Mouse (Mus musculus): ENCODE data around the gene Ccdc33. TPM values are rescaled to one million over a fixed set of nuclear protein-coding genes. Genes with fewer than 3 reads are reported as not detected.

The Ccdc33 gene
- polyA plus RNA-seq, 2 experiments from 2014 or later = not detected

- no peak for ATAC-seq
Measured at GRCm38 (mm10) chr9:58087277-58087998, 31.2 kb downstream of the Ccdc33 start.

- ATAC-seq = no peak
Measured at GRCm38 (mm10) chr9:58086861-58087260, 31.8 kb downstream of the Ccdc33 start.

GRCm38 (mm10) chr9:58086203-58086602, 32.4 kb downstream of the Ccdc33 start:
- ATAC-seq = no peak

- no peak for ATAC-seq
Measured at GRCm38 (mm10) chr9:58085074-58085473, 33.5 kb downstream of the Ccdc33 start.

GRCm38 (mm10) chr9:58084586-58084985, 34.0 kb downstream of the Ccdc33 start:
- no peak for ATAC-seq

- ATAC-seq = no peak
Measured at GRCm38 (mm10) chr9:58074561-58074960, 44.1 kb downstream of the Ccdc33 start.

GRCm38 (mm10) chr9:58067546-58067945, 51.1 kb downstream of the Ccdc33 start:
- no peak for ATAC-seq

- no peak for ATAC-seq
Measured at GRCm38 (mm10) chr9:58066731-58067095, 51.9 kb downstream of the Ccdc33 start.

- ATAC-seq = no peak
Measured at GRCm38 (mm10) chr9:58065977-58066730, 52.5 kb downstream of the Ccdc33 start.

GRCm38 (mm10) chr9:58065532-58065931, 53.1 kb downstream of the Ccdc33 start:
- no peak for ATAC-seq

GRCm38 (mm10) chr9:58063531-58063930, 55.1 kb downstream of the Ccdc33 start, which contains the start of gene Stra6:
Gene Stra6 (plus strand): TSS chr9:58063788.
- no peak for ATAC-seq

- ATAC-seq = no peak
Measured at GRCm38 (mm10) chr9:58060677-58061667, 57.7 kb downstream of the Ccdc33 start.

GRCm38 (mm10) chr9:58059920-58060319, 58.7 kb downstream of the Ccdc33 start:
- no peak for ATAC-seq

- ATAC-seq = no peak
Measured at GRCm38 (mm10) chr9:58055666-58056065, 63.0 kb downstream of the Ccdc33 start.

- no peak for ATAC-seq
Measured at GRCm38 (mm10) chr9:58054032-58054431, 64.6 kb downstream of the Ccdc33 start.

- ATAC-seq = no peak
Measured at GRCm38 (mm10) chr9:58053544-58053943, 65.1 kb downstream of the Ccdc33 start.

GRCm38 (mm10) chr9:58053102-58053501, 65.5 kb downstream of the Ccdc33 start:
- ATAC-seq = no peak

GRCm38 (mm10) chr9:58051937-58052336, 66.7 kb downstream of the Ccdc33 start:
- ATAC-seq = no peak

GRCm38 (mm10) chr9:58049861-58050260, 68.8 kb downstream of the Ccdc33 start:
- no peak for ATAC-seq

GRCm38 (mm10) chr9:58049186-58049585, 69.4 kb downstream of the Ccdc33 start:
- ATAC-seq = no peak

- ATAC-seq = no peak
Measured at GRCm38 (mm10) chr9:58048621-58049020, 70.0 kb downstream of the Ccdc33 start.

GRCm38 (mm10) chr9:58047061-58047460, 71.6 kb downstream of the Ccdc33 start:
- ATAC-seq = no peak

- no peak for ATAC-seq
Measured at GRCm38 (mm10) chr9:58045646-58046045, 73.0 kb downstream of the Ccdc33 start.
